Mouse (Mus musculus) limb, embryonic 14.5 days (tissue): Measurements from ENCODE around the gene Nme9. TPM values are rescaled to one million over a fixed set of nuclear protein-coding genes. Genes with fewer than 3 reads are reported as not detected.

Experiments
- ATAC-seq: fragments of 200-750 bp; cut with Nextera tagmentation; 2 replicates; pipeline ENCODE4 v1.8.0; 2017; ENCODE audit warnings: low read depth, moderate number of reproducible peaks, moderate TSS enrichment; ENCODE audit not compliant: low FRiP score
- DNase-seq: peaks from one replicate; pipeline ENCODE4 v3.0.0-alpha.2; 2015; ENCODE audit warnings: low spot score
- H3K27ac ChIP-seq: fragments of 300-500 bp; sonication (generic); replicated peaks from 2 replicates; pipeline ENCODE4 v1.5.1; 2014; ENCODE audit warnings: low read depth, mild to moderate bottlenecking, low read length, moderate library complexity, mixed read lengths
- H3K27me3 ChIP-seq: fragments of 300-500 bp; sonication (generic); 2 replicates; pipeline ENCODE4 v1.6.1; 2014; ENCODE audit warnings: low read length, mixed read lengths; ENCODE audit not compliant: control insufficient read depth, insufficient read depth
- H3K36me3 ChIP-seq: fragments of 300-500 bp; sonication (generic); 2 replicates; pipeline ENCODE4 v1.6.1; 2014; ENCODE audit warnings: mild to moderate bottlenecking, low read length, moderate library complexity, mixed read lengths; ENCODE audit not compliant: control insufficient read depth, insufficient read depth
- H3K4me1 ChIP-seq: fragments of 300-500 bp; sonication (generic); 2 replicates; pipeline ENCODE4 v1.6.1; 2014; ENCODE audit warnings: antibody characterized with exemption, low read length, mixed read lengths; ENCODE audit not compliant: control insufficient read depth, insufficient read depth
- H3K4me2 ChIP-seq: fragments of 300-500 bp; sonication (generic); replicated peaks from 2 replicates; pipeline ENCODE4 v1.6.1; 2014; ENCODE audit warnings: low read depth, mild to moderate bottlenecking, low read length, moderate library complexity; ENCODE audit not compliant: severe bottlenecking
- H3K4me3 ChIP-seq: fragments of 300-500 bp; sonication (generic); replicated peaks from 2 replicates; pipeline ENCODE4 v1.5.1; 2014; ENCODE audit warnings: low read length
- H3K9ac ChIP-seq: fragments of 300-500 bp; sonication (generic); 2 replicates; pipeline ENCODE4 v1.6.1; 2014; ENCODE audit warnings: mild to moderate bottlenecking, low read depth, low read length, moderate library complexity; ENCODE audit not compliant: severe bottlenecking
- H3K9me3 ChIP-seq: fragments of 300-500 bp; sonication (generic); 2 replicates; pipeline ENCODE4 v1.6.1; 2016; ENCODE audit warnings: low read length; ENCODE audit not compliant: control insufficient read depth
- POLR2A ChIP-seq: fragments of 200-500 bp; IDR thresholded peaks from 2 replicates; pipeline ENCODE4 v1.8.0; 2012; ENCODE audit warnings: inconsistent platforms, mild to moderate bottlenecking, moderate library complexity, borderline replicate concordance; ENCODE audit not compliant: insufficient read depth, insufficient read length; ENCODE audit errors: extremely low read depth
- WGBS: fragments of 180-500 bp; shearing (Covaris S2); extraction: QIAGEN DNeasy Blood & Tissue Kit; methylation state at CpG from one replicate; pipeline ENCODE4 v1.1.7; 2014; 5-methylcytosine and 5-hydroxymethylcytosine counted together
- polyA plus RNA-seq, 2 experiments: library from polyadenylated mRNA; depleted of rRNA in 1 of 2; stranded (reverse) in 1 of 2; unstranded in 1 of 2; fragments of >200 nt; fragmentation: Nextera tagmentation in 1 of 2; extraction: Ambion mirVana in 1 of 2; gene quantifications; 2 replicates each; pipeline versions ENCODE4 v1.2.1 to v1.2.3; 2012 to 2014

The Nme9 gene
- polyA plus RNA-seq, 2 experiments = not detected

DNA sequence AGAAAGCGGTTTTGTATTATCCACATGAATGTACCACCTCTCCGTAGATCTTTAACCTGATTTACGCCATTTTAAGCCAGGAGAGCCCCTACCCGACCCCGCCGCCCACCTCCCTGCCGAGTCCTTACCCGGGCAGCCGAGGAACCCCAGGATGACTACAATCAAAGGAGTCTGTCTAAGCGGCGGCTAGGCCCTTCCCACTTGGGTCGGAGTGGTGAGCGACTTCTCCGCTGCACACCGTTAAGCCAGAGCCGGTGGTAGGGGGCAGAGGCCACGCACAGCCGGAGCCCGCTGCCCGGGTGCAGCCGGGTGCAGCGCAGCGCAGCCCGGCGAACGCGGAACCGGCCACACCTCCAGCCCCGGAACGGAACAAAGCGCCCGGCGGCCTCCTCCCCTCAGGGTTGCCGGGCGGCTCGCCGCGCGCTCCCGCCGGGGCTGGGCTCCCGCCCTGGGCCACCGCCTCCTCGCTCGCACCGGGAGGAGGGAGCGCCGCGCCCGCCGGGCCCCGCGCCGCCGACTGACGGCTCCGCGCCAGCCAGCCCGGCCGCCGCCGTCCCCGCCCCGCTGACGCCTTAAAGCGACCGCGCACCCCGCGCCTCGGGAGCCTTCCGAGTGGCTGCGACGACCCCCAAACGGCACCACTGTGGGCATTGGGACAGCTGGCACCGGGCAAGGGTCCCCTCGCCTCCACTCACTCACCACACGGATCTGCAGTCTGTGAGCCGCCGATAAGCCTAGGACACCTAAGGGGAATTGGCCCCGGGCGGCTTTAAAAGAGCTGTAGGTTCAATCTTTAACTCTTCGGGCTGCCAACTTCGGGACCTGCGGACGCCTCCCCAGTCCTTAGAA lies 14.9 kb upstream of the Nme9 start:
- Histone ChIP-seq H3K4me3 (peak overlapping the region; percentile 83), H3K27ac (peak overlapping the region; percentile 87), H3K9me3 (no peaks in the 10 kb centered on the region), H3K36me3 (no peaks in the 10 kb centered on the region), H3K4me1 (peaks cover 18% of the 10 kb centered on the region), H3K9ac (peak overlapping the region; percentile 93), H3K4me2 (peak overlapping the region; percentile 89), H3K27me3 (no peaks in the 10 kb centered on the region)
- 1% methylated on average over 40 of the region's 86 CpGs for WGBS
- ATAC-seq = peak; percentile 78
- peak; percentile 29 for DNase-seq
- no peak for TF ChIP-seq POLR2A

- Histone ChIP-seq H3K36me3 (no peaks in the 10 kb centered on the region), H3K9ac (peak within 1 kb of the TSS; percentile 93), H3K4me2 (peak within 1 kb of the TSS; percentile 89), H3K4me3 (peak within 1 kb of the TSS; percentile 83), H3K9me3 (no peaks in the 10 kb centered on the region), H3K27ac (peak within 1 kb of the TSS; percentile 87), H3K27me3 (no peaks in the 10 kb centered on the region), H3K4me1 (peaks cover 16% of the 10 kb centered on the region)
- 14% methylated on average over 27 of the region's 27 CpGs for WGBS
- no peak for TF ChIP-seq POLR2A
- ATAC-seq = 0 out of 2 replicates have a peak, but pooled peaks have one; percentile 4
- DNase-seq = peak; percentile 32
Observed at GRCm38 (mm10) chr9:99437031-99437764, 14.1 kb upstream of the Nme9 start, which contains the start of gene Mras. TSS of gene Mras (minus strand) at chr9:99437381.

- no peaks in the 10 kb centered on the region for H3K9me3 ChIP-seq
- no peak for DNase-seq
- no peak overlapping the region for H3K4me2 ChIP-seq
- peaks cover 11% of the 10 kb centered on the region for H3K4me1 ChIP-seq
- no peak overlapping the region for H3K27ac ChIP-seq
- ATAC-seq = no peak
- no peaks in the 10 kb centered on the region for H3K27me3 ChIP-seq
- no peak overlapping the region for H3K4me3 ChIP-seq
- H3K9ac ChIP-seq = no peak overlapping the region
- no peaks in the 10 kb centered on the region for H3K36me3 ChIP-seq
- 78% methylated on average over 12 of the region's 12 CpGs for WGBS
- no peak for TF ChIP-seq POLR2A
Observed at GRCm38 (mm10) chr9:99437781-99438565, 13.3 kb upstream of the Nme9 start.

GRCm38 (mm10) chr9:99439064-99439463 lies 12.2 kb upstream of the Nme9 start:
- Histone ChIP-seq H3K4me2 (no peak overlapping the region), H3K9ac (no peak overlapping the region), H3K27me3 (no peaks in the 10 kb centered on the region), H3K36me3 (no peaks in the 10 kb centered on the region), H3K4me3 (no peak overlapping the region), H3K9me3 (no peaks in the 10 kb centered on the region), H3K4me1 (peaks cover 11% of the 10 kb centered on the region), H3K27ac (no peak overlapping the region)
- TF ChIP-seq POLR2A = no peak
- 71% methylated on average over 8 of the region's 8 CpGs for WGBS
- DNase-seq (no peak), ATAC-seq (no peak)

DNA sequence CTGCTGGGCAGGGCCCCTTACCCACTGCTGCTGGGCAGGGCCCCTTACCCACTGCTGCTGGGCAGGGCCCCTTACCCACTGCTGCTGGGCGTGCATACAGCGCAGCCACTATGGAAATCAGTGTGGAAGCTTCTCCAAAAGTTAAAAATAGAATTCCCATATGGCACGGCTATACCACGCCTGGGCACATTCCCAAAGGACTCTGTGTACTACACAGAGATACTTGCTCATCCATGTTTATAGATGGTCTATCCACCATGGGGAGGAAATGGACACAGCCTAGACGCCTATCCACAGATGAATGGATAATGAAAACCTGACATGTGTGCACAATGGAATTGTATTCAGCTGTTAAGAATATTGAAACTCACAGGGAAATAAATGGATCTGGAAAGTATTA lies 10.3 kb upstream of the Nme9 start:
- ATAC-seq (no peak), DNase-seq (no peak)
- 59% methylated on average over 5 of the region's 5 CpGs for WGBS
- Histone ChIP-seq H3K27me3 (no peaks in the 10 kb centered on the region), H3K27ac (no peak overlapping the region), H3K4me3 (no peak overlapping the region), H3K36me3 (no peaks in the 10 kb centered on the region), H3K9me3 (no peaks in the 10 kb centered on the region), H3K9ac (no peak overlapping the region), H3K4me2 (no peak overlapping the region), H3K4me1 (peaks cover 5% of the 10 kb centered on the region; the same call in 1 of the 2 replicates)
- TF ChIP-seq POLR2A = no peak
